Mouse (Mus musculus): ENCODE measurements at regions not wholly inside any gene's neighbourhood (a gene's known extent, or its start where the extent isn't known, plus 50 kb on each side); places are given as distances from the start of the nearest gene placed in this dataset.

DNA sequence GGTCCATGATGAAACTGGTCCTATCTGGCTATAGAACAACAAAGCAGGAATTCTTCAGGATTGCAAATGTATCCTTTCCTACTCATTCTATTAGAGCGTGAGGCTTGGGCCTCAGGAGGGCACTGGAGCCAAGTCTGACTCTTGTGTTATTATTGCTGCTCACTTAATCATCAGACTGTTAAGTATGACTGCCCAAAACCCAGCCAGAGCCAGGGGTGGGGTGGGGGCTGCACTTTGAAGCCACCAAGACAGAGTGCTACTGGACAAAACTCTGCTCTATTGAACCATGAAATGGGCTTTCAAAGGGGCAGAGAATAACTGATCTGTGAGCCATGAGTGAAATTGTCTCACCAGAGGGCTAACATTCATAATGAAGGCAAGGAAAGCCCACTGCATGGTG lies 181.7 kb upstream of the Lpp start:
- no peak for TF ChIP-seq POLR2A (IDR thresholded peaks at IDR 0.05; ENCODE audit: insufficient read depth, low read length)
- no peak for TF ChIP-seq CTCF (IDR thresholded peaks at IDR 0.05; ENCODE audit: low read depth, low read length)
- no peak for TF ChIP-seq EP300 (IDR thresholded peaks at IDR 0.05; ENCODE audit: insufficient read depth, low read depth, low read length)

Data from ES-Bruce4 (cell line).